Mouse (Mus musculus) right cerebral cortex, postnatal 25 days (tissue): ENCODE measurements around the gene Mrrf.

ENCODE experiments used
- DNase-seq: peaks from one replicate; pipeline ENCODE4 v3.0.0; 2022

The Mrrf gene

GRCm38 (mm10) chr2:36235917-36236316, 99.7 kb downstream of the Mrrf start:
- DNase-seq: no peak

GRCm38 (mm10) chr2:36236889-36237288, 100.7 kb downstream of the Mrrf start:
- DNase-seq: no peak

- no peak for DNase-seq
Measured at GRCm38 (mm10) chr2:36237557-36237956, 101.4 kb downstream of the Mrrf start.

GRCm38 (mm10) chr2:36238467-36238866, 102.3 kb downstream of the Mrrf start:
- DNase-seq: no peak

GRCm38 (mm10) chr2:36238951-36239350, 102.8 kb downstream of the Mrrf start:
- no peak for DNase-seq
